Mouse (Mus musculus) small intestine, adult 2 months (tissue): Measurements from ENCODE around the gene Cacna1g.
A peak's percentile ranks its signal among the peaks of the same experiment; 100 is the strongest.

Experiments used
- CTCF ChIP-seq: fragments of 200-500 bp; IDR thresholded peaks from 2 replicates; pipeline ENCODE4 v1.5.1; 2012; ENCODE audit warnings: low read depth, mild to moderate bottlenecking, control low read depth, inconsistent platforms, low read length, moderate library complexity, mixed read lengths; ENCODE audit not compliant: insufficient replicate concordance, insufficient read length; ENCODE audit errors: extremely low read depth
- POLR2A ChIP-seq: fragments of 200-500 bp; IDR thresholded peaks from 2 replicates; pipeline ENCODE4 v1.6.1; 2012; ENCODE audit warnings: low read depth, mild to moderate bottlenecking, control low read depth, inconsistent platforms, low read length, moderate library complexity

DNA sequence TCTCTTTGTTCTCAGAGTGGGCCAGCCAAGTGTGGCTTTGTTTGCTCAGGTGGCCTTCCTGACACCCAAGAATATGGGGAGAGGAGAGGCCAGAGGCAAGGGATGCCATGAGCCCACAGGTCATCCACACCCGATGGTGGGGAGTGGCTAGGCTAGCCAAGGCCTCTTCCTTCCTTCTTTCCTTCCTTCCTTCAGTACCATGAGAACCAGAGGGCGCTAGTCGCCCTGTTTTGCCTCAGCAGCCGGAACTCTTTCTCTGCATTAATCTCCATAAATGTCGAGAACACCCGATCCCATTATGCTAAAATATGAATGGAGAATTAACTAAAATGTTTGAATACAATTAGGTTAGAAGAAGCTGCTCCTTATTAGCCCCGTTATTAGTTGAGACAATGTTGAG, 53.7 kb downstream of the Cacna1g start:
- no peak for TF ChIP-seq POLR2A
- TF ChIP-seq CTCF = peak; percentile 49; the same call in 1 of the 2 replicates
